ENCODE assay signal across 7 mouse cellular contexts in the genomic region with DNA sequence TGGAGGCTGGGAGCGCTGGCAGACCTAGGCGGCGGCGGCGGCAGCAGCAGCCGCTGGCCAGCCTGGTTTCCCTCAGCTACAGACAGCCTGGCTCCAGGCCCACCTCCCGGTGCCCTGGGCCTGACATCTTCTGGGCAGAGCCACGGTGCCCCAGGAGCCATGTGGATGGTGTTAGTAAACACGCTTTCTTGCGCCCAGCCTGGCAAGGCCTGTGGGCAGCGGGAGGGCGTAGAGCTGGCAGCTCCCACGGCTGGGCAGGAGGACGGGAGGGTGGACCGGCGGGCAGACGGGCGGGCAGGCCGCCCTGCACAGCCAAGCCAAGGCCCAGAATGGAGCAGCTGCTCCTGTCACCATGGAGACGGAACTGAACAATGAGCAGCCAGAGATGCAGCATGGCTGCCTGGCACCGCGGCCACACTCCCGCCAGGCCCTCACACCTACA. TPM values are rescaled to one million over a fixed set of nuclear protein-coding genes. Genes with fewer than 3 reads are reported as not detected.
DNase-seq lines count a peak whose midpoint lies in the region; ATAC-seq and TF ChIP-seq lines count a peak whose summit lies in the region.

No protein-coding gene starts in this region.

- H3K9me3 ChIP-seq in forebrain, embryonic 12.5 days: no peaks in the 10 kb centered on the region
- H3K9me3 ChIP-seq in heart, embryonic 14.5 days (ENCODE audit: control insufficient read depth, low read length): no peaks in the 10 kb centered on the region
- H3K9me3 ChIP-seq in kidney, postnatal 0 days (replicated peaks; ENCODE audit: low read length): no peaks in the 10 kb centered on the region
- no peaks in the 10 kb centered on the region for H3K9me3 ChIP-seq in limb, embryonic 14.5 days (ENCODE audit: control insufficient read depth, low read length)
- no peaks in the 10 kb centered on the region for H3K9me3 ChIP-seq in neural tube, embryonic 13.5 days

- WGBS in forebrain, embryonic 12.5 days: 1% methylated on average over 23 of the region's 23 CpGs
- 3% methylated on average over 23 of the region's 23 CpGs for WGBS in heart, embryonic 14.5 days
- WGBS in kidney, postnatal 0 days: 7% methylated on average over 23 of the region's 23 CpGs
- whole genome bisulfite sequencing in limb, embryonic 14.5 days: 7% methylated on average over 23 of the region's 23 CpGs
- WGBS in neural tube, embryonic 13.5 days: 2% methylated on average over 23 of the region's 23 CpGs

- TF ChIP-seq CTCF in kidney, postnatal 0 days (IDR thresholded peaks at IDR 0.05; ENCODE audit: low read depth): no peak

- TF ChIP-seq POLR2A in limb, embryonic 14.5 days (IDR thresholded peaks at IDR 0.05; ENCODE audit: borderline replicate concordance, extremely low read depth, insufficient read depth, insufficient read length): no peak

- H3K9ac ChIP-seq in forebrain, embryonic 12.5 days: peak overlapping the region; percentile 56
- peak overlapping the region; percentile 68 for H3K9ac ChIP-seq in heart, embryonic 14.5 days (ENCODE audit: low read length)
- H3K9ac ChIP-seq in kidney, postnatal 0 days (ENCODE audit: low read depth, low read length): peak overlapping the region; percentile 33; the same call in 1 of the 2 replicates
- peak overlapping the region; percentile 52 for H3K9ac ChIP-seq in limb, embryonic 14.5 days (ENCODE audit: low read depth, low read length, severe bottlenecking)
- H3K9ac ChIP-seq in neural tube, embryonic 13.5 days: peak overlapping the region; percentile 65

- no peaks in the 10 kb centered on the region for H3K36me3 ChIP-seq in forebrain, embryonic 12.5 days (replicated peaks)
- H3K36me3 ChIP-seq in heart, embryonic 14.5 days (ENCODE audit: control insufficient read depth, insufficient read depth, low read length): no peaks in the 10 kb centered on the region
- H3K36me3 ChIP-seq in kidney, postnatal 0 days (ENCODE audit: insufficient read depth, low read length): no peaks in the 10 kb centered on the region
- H3K36me3 ChIP-seq in limb, embryonic 14.5 days (ENCODE audit: control insufficient read depth, insufficient read depth, low read length): no peaks in the 10 kb centered on the region
- H3K36me3 ChIP-seq in neural tube, embryonic 13.5 days: no peaks in the 10 kb centered on the region

- H3K4me2 ChIP-seq in forebrain, embryonic 12.5 days: peak overlapping the region; percentile 55
- peak overlapping the region; percentile 81 for H3K4me2 ChIP-seq in heart, embryonic 14.5 days (ENCODE audit: low read length)
- peak overlapping the region; percentile 35 for H3K4me2 ChIP-seq in kidney, postnatal 0 days (ENCODE audit: low read length)
- peak overlapping the region; percentile 61 for H3K4me2 ChIP-seq in limb, embryonic 14.5 days (replicated peaks; ENCODE audit: low read depth, low read length, severe bottlenecking)
- peak overlapping the region; percentile 50 for H3K4me2 ChIP-seq in neural tube, embryonic 13.5 days

- H3K4me3 ChIP-seq in forebrain, embryonic 12.5 days (replicated peaks): peak overlapping the region; percentile 32
- peak overlapping the region; percentile 38 to 41 for H3K4me3 ChIP-seq in heart, embryonic 14.5 days (ENCODE audit: control insufficient read depth in 1 of 2, insufficient read depth in 1 of 2, low read depth in 1 of 2, low read length in 2 of 2)
- H3K4me3 ChIP-seq in kidney, postnatal 0 days (replicated peaks; ENCODE audit: low read depth, low read length): no peak overlapping the region
- peak overlapping the region; percentile 27 for H3K4me3 ChIP-seq in limb, embryonic 14.5 days (replicated peaks; ENCODE audit: low read length)
- H3K4me3 ChIP-seq in neural tube, embryonic 13.5 days: peak overlapping the region; percentile 21

- peaks cover 42% of the 10 kb centered on the region for H3K4me1 ChIP-seq in forebrain, embryonic 12.5 days
- peaks cover 5 to 6% of the 10 kb centered on the region in 2 experiments; a peak in 3 of 4 replicates for H3K4me1 ChIP-seq in heart, embryonic 14.5 days (ENCODE audit: control insufficient read depth in 2 of 2, insufficient read depth in 2 of 2, low read length in 2 of 2)
- H3K4me1 ChIP-seq in kidney, postnatal 0 days (replicated peaks; ENCODE audit: insufficient read depth, low read length): 0 out of 2 replicates have a peak, but pooled peaks cover 5% of the 10 kb centered on the region
- peaks cover 9% of the 10 kb centered on the region for H3K4me1 ChIP-seq in limb, embryonic 14.5 days (ENCODE audit: control insufficient read depth, insufficient read depth, low read length)
- H3K4me1 ChIP-seq in neural tube, embryonic 13.5 days (replicated peaks): peaks cover 39% of the 10 kb centered on the region

- H3K27me3 ChIP-seq in forebrain, embryonic 12.5 days: no peaks in the 10 kb centered on the region
- no peaks in the 10 kb centered on the region for H3K27me3 ChIP-seq in heart, embryonic 14.5 days (ENCODE audit: control insufficient read depth, insufficient read depth, low read length)
- no peaks in the 10 kb centered on the region for H3K27me3 ChIP-seq in kidney, postnatal 0 days (ENCODE audit: insufficient read depth, low read length)
- no peaks in the 10 kb centered on the region for H3K27me3 ChIP-seq in limb, embryonic 14.5 days (ENCODE audit: control insufficient read depth, insufficient read depth, low read length)
- no peaks in the 10 kb centered on the region for H3K27me3 ChIP-seq in neural tube, embryonic 13.5 days

- peak overlapping the region; percentile 96 for H3K27ac ChIP-seq in forebrain, embryonic 12.5 days
- 0 out of 4 replicates have a peak overlapping the region, but pooled peaks of 1 of the 2 experiments have one; percentile 19 for H3K27ac ChIP-seq in heart, embryonic 14.5 days (replicated peaks in 1 of 2; ENCODE audit: control insufficient read depth in 1 of 2, insufficient read depth in 1 of 2, low read depth in 2 of 2, low read length in 2 of 2)
- peak overlapping the region; percentile 57; the same call in 1 of the 2 replicates for H3K27ac ChIP-seq in kidney, postnatal 0 days
- peak overlapping the region; percentile 48; the same call in 1 of the 2 replicates for H3K27ac ChIP-seq in limb, embryonic 14.5 days (replicated peaks; ENCODE audit: low read depth, low read length)
- H3K27ac ChIP-seq in neural tube, embryonic 13.5 days (replicated peaks): peak overlapping the region; percentile 93

- ATAC-seq in forebrain, embryonic 12.5 days (ENCODE audit: low FRiP score): peak; percentile 97
- peak; percentile 77 for ATAC-seq in heart, embryonic 14.5 days (ENCODE audit: insufficient number of reproducible peaks, insufficient read depth, low FRiP score, low read depth)
- peak; percentile 88 for ATAC-seq in kidney, postnatal 0 days (replicated peaks; ENCODE audit: low FRiP score, low read depth)
- ATAC-seq in limb, embryonic 14.5 days (ENCODE audit: low FRiP score, low read depth): peak; percentile 88
- peak; percentile 96 for ATAC-seq in neural tube, embryonic 13.5 days (ENCODE audit: low read depth)

- peak; percentile 96 for DNase-seq in cerebellum, adult 11 months
- DNase-seq in kidney, postnatal 0 days (ENCODE audit: low spot score): peak; percentile 74
- peak; percentile 74 for DNase-seq in limb, embryonic 14.5 days (ENCODE audit: low spot score)
- DNase-seq in urinary bladder, postnatal 10 days (ENCODE audit: low spot score): peak; percentile 18

RNA-seq across cellular contexts. Expression of a gene that starts 37.2 kb away (rescaled TPM):
- 129 and 141 TPM in 2 replicates for polyA plus RNA-seq in forebrain, embryonic 12.5 days (2016; fragmentation: Nextera tagmentation; extraction: Ambion mirVana)
- polyA plus RNA-seq in heart, embryonic 14.5 days (2014; fragmentation: Nextera tagmentation; extraction: Ambion mirVana): 36.1 and 38.2 TPM in 2 replicates
- 76.7 and 86.9 TPM in 2 replicates for polyA plus RNA-seq in kidney, postnatal 0 days (2015; fragmentation: Nextera tagmentation; extraction: Ambion mirVana)
- polyA plus RNA-seq in limb, embryonic 14.5 days (2012; rRNA removed): 20.6 and 21.3 TPM in 2 replicates
- 27.9 and 32.6 TPM in 2 replicates for polyA plus RNA-seq in limb, embryonic 14.5 days (2014; fragmentation: Nextera tagmentation; extraction: Ambion mirVana)
- 60.3 and 63.4 TPM in 2 replicates for polyA plus RNA-seq in neural tube, embryonic 13.5 days (2015; fragmentation: Nextera tagmentation; extraction: Ambion mirVana)

Comparison
In these comparisons a context has a peak if more than half of its experiments do, and no peak if none do; other contexts are left out.
1. DNase-seq: peak in every context shown above with its lines; median percentile 96 in cerebellum, adult 11 months; 74 in kidney, postnatal 0 days; 74 in limb, embryonic 14.5 days; 18 in urinary bladder, postnatal 10 days.